10 mouse cellular contexts compared by ENCODE assay signal in the genomic region with DNA sequence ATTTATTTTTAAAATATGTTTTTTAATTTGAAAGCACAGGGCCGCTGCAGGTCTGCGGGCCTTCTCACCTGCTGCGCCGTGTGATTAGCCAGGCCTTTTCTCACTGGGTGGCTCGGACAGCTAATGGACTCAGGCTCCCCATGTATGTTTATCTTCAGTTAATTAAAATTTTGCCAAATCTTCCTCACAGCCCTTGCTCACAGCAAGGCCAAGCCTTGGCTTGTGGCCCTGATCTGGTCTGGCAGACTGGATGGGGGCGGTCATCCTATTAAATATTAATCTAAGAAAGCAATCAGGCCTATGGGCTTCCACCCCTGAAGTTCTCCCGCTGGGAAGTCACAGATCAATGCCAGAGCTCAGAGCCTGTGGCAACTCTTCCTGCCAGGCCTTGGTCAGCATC.
A peak's percentile ranks its signal among the peaks of the same experiment; 100 is the strongest.
DNase-seq lines count a peak whose midpoint lies in the region; ATAC-seq and TF ChIP-seq lines count a peak whose summit lies in the region.
"Had no signal": no experiment of that assay in that cellular context is flagged by ENCODE, and none has a peak within 500 bp of the region (broad histone marks: within the 10 kb centered on the region; RNA-seq: fewer than 3 reads in every experiment).

No protein-coding gene starts in this region.

- 71% methylated on average over 7 of the region's 7 CpGs for WGBS in liver, embryonic 16.5 days (ENCODE audit: insufficient replicate concordance)
- WGBS in lung, adult 2 months: 85% methylated on average over 7 of the region's 7 CpGs

- no peaks in the 10 kb centered on the region for H3K27me3 ChIP-seq in liver, embryonic 16.5 days (ENCODE audit: control insufficient read depth, insufficient read depth, low read depth, low read length)

- intact Hi-C loops in left cerebral cortex, postnatal 4 days (cut with DNase I): no loop called here
- intact Hi-C loops in left cerebral cortex, postnatal 36 days (cut with DNase I): no loop called here

- H3K4me2 ChIP-seq in liver, embryonic 16.5 days (ENCODE audit: low read depth, low read length): no peak overlapping the region

- no peak overlapping the region for H3K9ac ChIP-seq in liver, embryonic 16.5 days (ENCODE audit: low read depth, low read length)

- no peaks in the 10 kb centered on the region for H3K9me3 ChIP-seq in liver, embryonic 16.5 days (replicated peaks; ENCODE audit: control insufficient read depth, low read length)

- peak; percentile 92 for DNase-seq in left cerebral cortex, postnatal 4 days
- no peak for DNase-seq in left cerebral cortex, postnatal 36 days (ENCODE audit: low spot score in 2 of 2)
- DNase-seq in cerebellum, adult 11-12 months: peak; percentile 70
- peak; percentile 81 to 88 for DNase-seq in kidney, adult 8-10 months
- DNase-seq in lung, adult 2 months: no peak
- no peak for DNase-seq in heart, adult 9 months (ENCODE audit: low spot score in 2 of 2)
- DNase-seq in right cerebral cortex, postnatal 10 days (ENCODE audit: low spot score in 2 of 2): no peak
- DNase-seq: lung, adult 18-20 months; right cerebral cortex, postnatal 25 days had no signal

- no peak overlapping the region; the same call in 1 of the 2 replicates for H3K27ac ChIP-seq in liver, embryonic 16.5 days (ENCODE audit: low read length)

- H3K36me3 ChIP-seq in liver, embryonic 16.5 days (ENCODE audit: control insufficient read depth, insufficient read depth): no peaks in the 10 kb centered on the region

- H3K4me3 ChIP-seq in liver, embryonic 16.5 days (ENCODE audit: low read depth, low read length): no peak overlapping the region
- H3K4me3 ChIP-seq in lung, adult 2 months (replicated peaks; ENCODE audit: extremely low read depth, low read depth, low read length): no peak overlapping the region

- TF ChIP-seq CTCF in lung, adult 2 months (IDR thresholded peaks at IDR 0.05; ENCODE audit: insufficient read depth, low read length): no peak

- H3K4me1 ChIP-seq in liver, embryonic 16.5 days (ENCODE audit: control insufficient read depth, low read depth, low read length): peaks cover 8% of the 10 kb centered on the region
- H3K4me1 ChIP-seq in lung, adult 2 months (ENCODE audit: control insufficient read depth, insufficient read depth, low read length): no peaks in the 10 kb centered on the region

- TF ChIP-seq POLR2A in lung, adult 2 months (IDR thresholded peaks at IDR 0.05; ENCODE audit: borderline replicate concordance, extremely low read depth, low read depth, low read length): no peak

- peak; percentile 87 for ATAC-seq in liver, embryonic 16.5 days (ENCODE audit: low read depth)

Comparison
In these comparisons a context has a peak if more than half of its experiments do, and no peak if none do; other contexts are left out.
1. DNase-seq: peak in left cerebral cortex, postnatal 4 days (single experiment), cerebellum, adult 11-12 months (single experiment) and kidney, adult 8-10 months (2 of 2); none in left cerebral cortex, postnatal 36 days (0 of 2), lung, adult 2 months (single experiment), heart, adult 9 months (0 of 2) and right cerebral cortex, postnatal 10 days (0 of 2).